Mouse (Mus musculus): ENCODE measurements around the gene Cdc14a. TPM values are rescaled to one million over a fixed set of nuclear protein-coding genes. Genes with fewer than 3 reads are reported as not detected.

Cdc14a gene
- polyA plus RNA-seq, 1 experiment from 2014 or later, result 19.7 TPM

- Histone ChIP-seq H3K9me3 (ENCODE audit: control insufficient read depth, low read length) (no peaks in the 10 kb centered on the region), H3K36me3 (ENCODE audit: control insufficient read depth, insufficient read depth, low read length) (peaks cover 2% of the 10 kb centered on the region), H3K9ac (ENCODE audit: low read length) (no peak overlapping the region), H3K4me1 (ENCODE audit: control insufficient read depth, insufficient read depth, low read length) (no peaks in the 10 kb centered on the region), H3K27ac (ENCODE audit: low read depth, low read length) (no peak overlapping the region), H3K27me3 (ENCODE audit: control insufficient read depth, insufficient read depth, low read length) (no peaks in the 10 kb centered on the region), H3K4me3 (ENCODE audit: low read depth, low read length) (no peak overlapping the region), H3K4me2 (ENCODE audit: low read depth) (no peak overlapping the region)
- ATAC-seq (ENCODE audit: insufficient read depth, low FRiP score, low TSS enrichment) (no peak), DNase-seq (ENCODE audit: low spot score) (no peak)
- WGBS, result 95% methylated on average over 8 of the region's 8 CpGs
Measured at GRCm38 (mm10) chr3:116298003-116298402, 125.8 kb downstream of the Cdc14a start.

- ATAC-seq (ENCODE audit: insufficient read depth, low FRiP score, low TSS enrichment), result no peak
- 92% methylated on average over 7 of the region's 7 CpGs for WGBS
- peaks cover 2% of the 10 kb centered on the region for H3K36me3 ChIP-seq (ENCODE audit: control insufficient read depth, insufficient read depth, low read length)
Measured at GRCm38 (mm10) chr3:116297170-116297569, 126.7 kb downstream of the Cdc14a start.

DNA sequence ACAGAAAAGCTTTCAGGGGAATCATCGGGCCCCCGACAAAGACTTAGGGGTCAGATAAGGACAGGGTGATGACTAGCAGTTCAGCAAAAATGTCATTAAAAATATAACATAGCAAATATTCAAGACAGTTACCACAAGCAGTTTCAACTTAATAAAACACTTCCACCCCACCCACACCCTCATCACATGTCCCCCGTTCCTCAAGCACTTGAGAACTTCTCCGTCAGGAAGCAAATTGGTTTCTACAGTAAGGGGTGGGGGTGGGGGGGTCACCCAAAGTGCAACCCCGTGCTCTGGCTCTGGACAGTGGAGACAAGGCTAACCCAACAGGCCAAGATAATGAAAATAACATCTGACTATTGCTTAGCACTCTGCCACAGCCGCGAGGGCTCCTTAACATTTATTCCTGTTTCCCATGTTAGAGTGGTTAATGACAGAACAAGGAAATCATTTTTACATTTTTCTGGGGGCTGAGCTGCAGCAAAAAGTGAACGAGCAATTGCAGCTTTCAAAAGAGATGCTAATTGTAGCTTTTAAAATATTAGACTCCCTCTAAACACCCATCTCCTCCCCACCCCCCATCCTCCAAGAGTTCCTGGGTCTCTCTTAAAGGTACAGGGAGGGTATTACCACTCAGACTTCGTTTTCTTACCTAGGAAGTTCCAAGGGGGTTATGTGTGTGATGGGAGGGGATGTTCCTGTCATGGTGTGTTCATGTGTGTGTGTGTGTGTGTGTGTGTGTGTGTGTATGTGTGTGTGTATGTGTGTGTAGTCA, 133.6 kb downstream of the Cdc14a start:
- H3K4me3 ChIP-seq (ENCODE audit: low read depth, low read length), result no peak overlapping the region
- no peaks in the 10 kb centered on the region for H3K4me1 ChIP-seq (ENCODE audit: control insufficient read depth, insufficient read depth, low read length)
- DNase-seq (ENCODE audit: low spot score) (no peak), ATAC-seq (ENCODE audit: insufficient read depth, low FRiP score, low TSS enrichment) (no peak)
- H3K27me3 ChIP-seq (ENCODE audit: control insufficient read depth, insufficient read depth, low read length), result no peaks in the 10 kb centered on the region
- H3K9me3 ChIP-seq (ENCODE audit: control insufficient read depth, low read length), result no peaks in the 10 kb centered on the region
- H3K27ac ChIP-seq (ENCODE audit: low read depth, low read length), result no peak overlapping the region
- peaks cover 2% of the 10 kb centered on the region for H3K36me3 ChIP-seq (ENCODE audit: control insufficient read depth, insufficient read depth, low read length)
- no peak overlapping the region for H3K4me2 ChIP-seq (ENCODE audit: low read depth)
- no peak overlapping the region for H3K9ac ChIP-seq (ENCODE audit: low read length)
- 89% methylated on average over 9 of the region's 9 CpGs for WGBS

More at GRCm38 (mm10) chr3:116297170-116297569, 126.7 kb downstream of the Cdc14a start:
- no peak overlapping the region for H3K4me2 ChIP-seq (ENCODE audit: low read depth)
- DNase-seq (ENCODE audit: low spot score), result no peak
- H3K27me3 ChIP-seq (ENCODE audit: control insufficient read depth, insufficient read depth, low read length), result no peaks in the 10 kb centered on the region
- H3K9me3 ChIP-seq (ENCODE audit: control insufficient read depth, low read length), result no peaks in the 10 kb centered on the region
- no peak overlapping the region for H3K27ac ChIP-seq (ENCODE audit: low read depth, low read length)
- no peak overlapping the region for H3K9ac ChIP-seq (ENCODE audit: low read length)
- no peaks in the 10 kb centered on the region for H3K4me1 ChIP-seq (ENCODE audit: control insufficient read depth, insufficient read depth, low read length)
- H3K4me3 ChIP-seq (ENCODE audit: low read depth, low read length), result no peak overlapping the region

GRCm38 (mm10) chr3:116288833-116289232, 135.0 kb downstream of the Cdc14a start:
- Histone ChIP-seq H3K9me3 (ENCODE audit: control insufficient read depth, low read length) (no peaks in the 10 kb centered on the region), H3K4me1 (ENCODE audit: control insufficient read depth, insufficient read depth, low read length) (no peaks in the 10 kb centered on the region), H3K27ac (ENCODE audit: low read depth, low read length) (no peak overlapping the region), H3K27me3 (ENCODE audit: control insufficient read depth, insufficient read depth, low read length) (no peaks in the 10 kb centered on the region), H3K4me2 (ENCODE audit: low read depth) (no peak overlapping the region), H3K4me3 (ENCODE audit: low read depth, low read length) (no peak overlapping the region), H3K36me3 (ENCODE audit: control insufficient read depth, insufficient read depth, low read length) (peaks cover 2% of the 10 kb centered on the region), H3K9ac (ENCODE audit: low read length) (no peak overlapping the region)
- DNase-seq (ENCODE audit: low spot score) (no peak), ATAC-seq (ENCODE audit: insufficient read depth, low FRiP score, low TSS enrichment) (no peak)
- WGBS, result 93% methylated on average over 6 of the region's 6 CpGs

GRCm38 (mm10) chr3:116284735-116285134, 139.1 kb downstream of the Cdc14a start:
- Histone ChIP-seq H3K4me3 (ENCODE audit: low read depth, low read length) (no peak overlapping the region), H3K36me3 (ENCODE audit: control insufficient read depth, insufficient read depth, low read length) (no peaks in the 10 kb centered on the region), H3K9ac (ENCODE audit: low read length) (no peak overlapping the region), H3K4me2 (ENCODE audit: low read depth) (no peak overlapping the region), H3K27me3 (ENCODE audit: control insufficient read depth, insufficient read depth, low read length) (no peaks in the 10 kb centered on the region), H3K4me1 (ENCODE audit: control insufficient read depth, insufficient read depth, low read length) (no peaks in the 10 kb centered on the region), H3K9me3 (ENCODE audit: control insufficient read depth, low read length) (no peaks in the 10 kb centered on the region), H3K27ac (ENCODE audit: low read depth, low read length) (no peak overlapping the region)
- ATAC-seq (ENCODE audit: insufficient read depth, low FRiP score, low TSS enrichment) (no peak), DNase-seq (ENCODE audit: low spot score) (no peak)
- 90% methylated on average over 4 of the region's 4 CpGs for WGBS

- WGBS, result 40% methylated on average over 2 of the region's 2 CpGs
Measured at GRCm38 (mm10) chr3:116283996-116284395, 139.8 kb downstream of the Cdc14a start.

GRCm38 (mm10) chr3:116281663-116282062, 142.2 kb downstream of the Cdc14a start:
- 97% methylated on average over 6 of the region's 6 CpGs for WGBS
- Histone ChIP-seq H3K9ac (ENCODE audit: low read length) (no peak overlapping the region), H3K4me1 (ENCODE audit: control insufficient read depth, insufficient read depth, low read length) (no peaks in the 10 kb centered on the region), H3K36me3 (ENCODE audit: control insufficient read depth, insufficient read depth, low read length) (no peaks in the 10 kb centered on the region), H3K4me3 (ENCODE audit: low read depth, low read length) (no peak overlapping the region), H3K27ac (ENCODE audit: low read depth, low read length) (no peak overlapping the region), H3K9me3 (ENCODE audit: control insufficient read depth, low read length) (no peaks in the 10 kb centered on the region), H3K4me2 (ENCODE audit: low read depth) (no peak overlapping the region), H3K27me3 (ENCODE audit: control insufficient read depth, insufficient read depth, low read length) (no peaks in the 10 kb centered on the region)
- no peak for ATAC-seq (ENCODE audit: insufficient read depth, low FRiP score, low TSS enrichment)
- no peak for DNase-seq (ENCODE audit: low spot score)

More at GRCm38 (mm10) chr3:116283996-116284395, 139.8 kb downstream of the Cdc14a start:
- Histone ChIP-seq H3K27ac (ENCODE audit: low read depth, low read length) (no peak overlapping the region), H3K9ac (ENCODE audit: low read length) (no peak overlapping the region), H3K27me3 (ENCODE audit: control insufficient read depth, insufficient read depth, low read length) (no peaks in the 10 kb centered on the region), H3K36me3 (ENCODE audit: control insufficient read depth, insufficient read depth, low read length) (no peaks in the 10 kb centered on the region), H3K4me1 (ENCODE audit: control insufficient read depth, insufficient read depth, low read length) (no peaks in the 10 kb centered on the region), H3K4me3 (ENCODE audit: low read depth, low read length) (no peak overlapping the region), H3K4me2 (ENCODE audit: low read depth) (no peak overlapping the region), H3K9me3 (ENCODE audit: control insufficient read depth, low read length) (no peaks in the 10 kb centered on the region)
- no peak for DNase-seq (ENCODE audit: low spot score)
- no peak for ATAC-seq (ENCODE audit: insufficient read depth, low FRiP score, low TSS enrichment)

- Histone ChIP-seq H3K27me3 (ENCODE audit: control insufficient read depth, insufficient read depth, low read length) (no peaks in the 10 kb centered on the region), H3K9me3 (ENCODE audit: control insufficient read depth, low read length) (no peaks in the 10 kb centered on the region), H3K4me1 (ENCODE audit: control insufficient read depth, insufficient read depth, low read length) (no peaks in the 10 kb centered on the region), H3K9ac (ENCODE audit: low read length) (no peak overlapping the region), H3K4me2 (ENCODE audit: low read depth) (no peak overlapping the region), H3K4me3 (ENCODE audit: low read depth, low read length) (no peak overlapping the region), H3K27ac (ENCODE audit: low read depth, low read length) (no peak overlapping the region), H3K36me3 (ENCODE audit: control insufficient read depth, insufficient read depth, low read length) (no peaks in the 10 kb centered on the region)
- ATAC-seq (ENCODE audit: insufficient read depth, low FRiP score, low TSS enrichment) (no peak), DNase-seq (ENCODE audit: low spot score) (no peak)
- WGBS, result 78% methylated on average over 8 of the region's 8 CpGs
Measured at GRCm38 (mm10) chr3:116277146-116277545, 146.7 kb downstream of the Cdc14a start.

GRCm38 (mm10) chr3:116271679-116272078, 152.2 kb downstream of the Cdc14a start:
- Histone ChIP-seq H3K4me1 (ENCODE audit: control insufficient read depth, insufficient read depth, low read length) (no peaks in the 10 kb centered on the region), H3K9me3 (ENCODE audit: control insufficient read depth, low read length) (no peaks in the 10 kb centered on the region), H3K4me3 (ENCODE audit: low read depth, low read length) (no peak overlapping the region), H3K9ac (ENCODE audit: low read length) (no peak overlapping the region), H3K27me3 (ENCODE audit: control insufficient read depth, insufficient read depth, low read length) (no peaks in the 10 kb centered on the region), H3K4me2 (ENCODE audit: low read depth) (no peak overlapping the region), H3K36me3 (ENCODE audit: control insufficient read depth, insufficient read depth, low read length) (no peaks in the 10 kb centered on the region), H3K27ac (ENCODE audit: low read depth, low read length) (no peak overlapping the region)
- DNase-seq (ENCODE audit: low spot score) (no peak), ATAC-seq (ENCODE audit: insufficient read depth, low FRiP score, low TSS enrichment) (no peak)
- 96% methylated on average over 6 of the region's 6 CpGs for WGBS
